Mouse (Mus musculus) forebrain, postnatal 0 days (tissue): ENCODE data around the gene Cops2. TPM values are rescaled to one million over a fixed set of nuclear protein-coding genes. Genes with fewer than 3 reads are reported as not detected.

Source experiments
- ATAC-seq: fragments of 200-750 bp; cut with Nextera tagmentation; 2 replicates; pipeline ENCODE4 v1.8.0; 2017; ENCODE audit warnings: mild to moderate bottlenecking, moderate library complexity
- DNase-seq: peaks from one replicate; pipeline ENCODE4 v3.0.0-alpha.2; 2015
- H3K27ac ChIP-seq: fragments of 300-500 bp; sonication (generic); 2 replicates; pipeline ENCODE4 v1.5.1; 2014; ENCODE audit warnings: low read depth, mild to moderate bottlenecking, antibody characterized with exemption, low read length, moderate library complexity, mixed read lengths
- H3K27me3 ChIP-seq: fragments of 300-500 bp; sonication (generic); 2 replicates; pipeline ENCODE4 v1.6.1; 2014; ENCODE audit warnings: mild to moderate bottlenecking, low read length, mixed read lengths; ENCODE audit not compliant: insufficient read depth
- H3K36me3 ChIP-seq: fragments of 300-500 bp; sonication (generic); 2 replicates; pipeline ENCODE4 v1.6.1; 2014; ENCODE audit warnings: mild to moderate bottlenecking, moderate library complexity; ENCODE audit not compliant: insufficient read depth
- H3K4me1 ChIP-seq: fragments of 300-500 bp; sonication (generic); 2 replicates; pipeline ENCODE4 v1.6.1; 2014; ENCODE audit warnings: antibody characterized with exemption; ENCODE audit not compliant: insufficient read depth
- H3K4me2 ChIP-seq: fragments of 300-500 bp; sonication (generic); 2 replicates; pipeline ENCODE4 v1.6.1; 2014; ENCODE audit warnings: low read depth, mild to moderate bottlenecking, moderate library complexity
- H3K4me3 ChIP-seq: fragments of 300-500 bp; sonication (generic); 2 replicates; pipeline ENCODE4 v1.5.1; 2014; ENCODE audit warnings: low read depth, low read length, mixed read lengths
- H3K9ac ChIP-seq: fragments of 300-500 bp; sonication (generic); 2 replicates; pipeline ENCODE4 v1.6.1; 2014; ENCODE audit warnings: mild to moderate bottlenecking
- H3K9me3 ChIP-seq: fragments of 300-500 bp; sonication (generic); 2 replicates; pipeline ENCODE4 v1.6.1; 2016; ENCODE audit warnings: low read length
- CTCF ChIP-seq: sonication (generic); IDR thresholded peaks from 2 replicates; pipeline ENCODE4 v1.5.1; 2016; ENCODE audit warnings: antibody characterized with exemption, control low read depth, low read depth
- WGBS: fragments of 180-500 bp; shearing (Covaris S2); extraction: QIAGEN DNeasy Blood & Tissue Kit; methylation state at CpG from one replicate; pipeline ENCODE4 v1.1.7; 2014; 5-methylcytosine and 5-hydroxymethylcytosine counted together
- polyA plus RNA-seq: library from polyadenylated mRNA; unstranded; fragments of >200 nt; fragmentation: Nextera tagmentation; extraction: Ambion mirVana; gene quantifications from 2 replicates; pipeline ENCODE4 v1.2.1, GENCODE M21; 2015
- total RNA-seq: library from RNA; depleted of rRNA; stranded (reverse); fragments of >200 nt; gene quantifications from 2 replicates; pipeline ENCODE4 v1.2.3, GENCODE M21; 2014; rRNA removed

Cops2 gene
- 92.8 and 114 TPM in 2 replicates for total RNA-seq
- 54.1 and 56.8 TPM in 2 replicates for polyA plus RNA-seq

GRCm38 (mm10) chr2:125858521-125859280, at the start of gene Cops2, which contains the start of gene Galk2:
Gene Cops2, minus strand, starts transcription at chr2:125859139.
Gene Galk2, plus strand, starts transcription at chr2:125859109.
- peak within 1 kb of the TSS; percentile 74 for H3K4me2 ChIP-seq
- DNase-seq (peak; percentile 97), ATAC-seq (peak; percentile 100)
- H3K9ac ChIP-seq: peak within 1 kb of the TSS; percentile 100
- H3K27me3 ChIP-seq: no peaks in the 10 kb centered on the region
- WGBS: 1% methylated on average over 54 of the region's 54 CpGs
- TF ChIP-seq CTCF: no peak
- 0 out of 2 replicates have a peak, but pooled peaks cover 3% of the 10 kb centered on the region for H3K4me1 ChIP-seq
- peak within 1 kb of the TSS; percentile 97 for H3K4me3 ChIP-seq
- H3K9me3 ChIP-seq: no peaks in the 10 kb centered on the region
- H3K36me3 ChIP-seq: no peaks in the 10 kb centered on the region
- H3K27ac ChIP-seq: peak within 1 kb of the TSS; percentile 91

GRCm38 (mm10) chr2:125907580-125908255, 48.8 kb upstream of the Cops2 start:
- Histone ChIP-seq H3K4me1 (no peaks in the 10 kb centered on the region), H3K27me3 (no peaks in the 10 kb centered on the region), H3K4me2 (no peak overlapping the region), H3K9ac (no peak overlapping the region), H3K4me3 (no peak overlapping the region), H3K9me3 (no peaks in the 10 kb centered on the region), H3K27ac (no peak overlapping the region), H3K36me3 (peaks cover 9% of the 10 kb centered on the region)
- DNase-seq (no peak), ATAC-seq (no peak)
- 86% methylated on average over 4 of the region's 4 CpGs for WGBS
- no peak for TF ChIP-seq CTCF

- DNase-seq (no peak), ATAC-seq (no peak)
- Histone ChIP-seq H3K9ac (no peak overlapping the region), H3K4me2 (no peak overlapping the region), H3K27ac (no peak overlapping the region), H3K4me3 (no peak overlapping the region), H3K36me3 (peaks cover 9% of the 10 kb centered on the region), H3K27me3 (no peaks in the 10 kb centered on the region), H3K9me3 (no peaks in the 10 kb centered on the region), H3K4me1 (no peaks in the 10 kb centered on the region)
- TF ChIP-seq CTCF: no peak
- 81% methylated on average over 4 of the region's 4 CpGs for WGBS
Measured at GRCm38 (mm10) chr2:125906407-125907066, 47.6 kb upstream of the Cops2 start.

GRCm38 (mm10) chr2:125901426-125901825, 42.5 kb upstream of the Cops2 start:
- Histone ChIP-seq H3K4me3 (no peak overlapping the region), H3K27ac (no peak overlapping the region), H3K9me3 (no peaks in the 10 kb centered on the region), H3K27me3 (no peaks in the 10 kb centered on the region), H3K36me3 (peaks cover 6% of the 10 kb centered on the region), H3K9ac (no peak overlapping the region), H3K4me2 (no peak overlapping the region), H3K4me1 (no peaks in the 10 kb centered on the region)
- TF ChIP-seq CTCF: no peak
- ATAC-seq: no peak
- DNase-seq: no peak
- 96% methylated on average over 3 of the region's 3 CpGs for WGBS

GRCm38 (mm10) chr2:125900797-125901410, 42.0 kb upstream of the Cops2 start:
- H3K36me3 ChIP-seq: peaks cover 6% of the 10 kb centered on the region
- H3K9ac ChIP-seq: no peak overlapping the region
- no peaks in the 10 kb centered on the region for H3K9me3 ChIP-seq
- TF ChIP-seq CTCF: no peak
- no peaks in the 10 kb centered on the region for H3K4me1 ChIP-seq
- H3K4me2 ChIP-seq: no peak overlapping the region
- DNase-seq (no peak), ATAC-seq (no peak)
- H3K4me3 ChIP-seq: no peak overlapping the region
- H3K27ac ChIP-seq: no peak overlapping the region
- 90% methylated on average over 6 of the region's 6 CpGs for WGBS
- H3K27me3 ChIP-seq: no peaks in the 10 kb centered on the region

- ATAC-seq (no peak), DNase-seq (no peak)
- Histone ChIP-seq H3K4me3 (no peak overlapping the region), H3K9ac (no peak overlapping the region), H3K27ac (no peak overlapping the region), H3K27me3 (no peaks in the 10 kb centered on the region), H3K9me3 (no peaks in the 10 kb centered on the region), H3K4me2 (no peak overlapping the region), H3K4me1 (no peaks in the 10 kb centered on the region), H3K36me3 (no peaks in the 10 kb centered on the region)
- WGBS: 91% methylated on average over 3 of the region's 3 CpGs
- no peak for TF ChIP-seq CTCF
Measured at GRCm38 (mm10) chr2:125896355-125896754, 37.4 kb upstream of the Cops2 start.
